Mouse (Mus musculus): ENCODE data around the gene Nin. TPM values are rescaled to one million over a fixed set of nuclear protein-coding genes. Genes with fewer than 3 reads are reported as not detected.
A peak's percentile ranks its signal among the peaks of the same experiment; 100 is the strongest.
"Not testable (repeated sequence)": the region's sequence is repeated elsewhere in the genome, so short reads cannot be mapped to it uniquely, and the experiment has no call there.

The Nin gene
- total RNA-seq (2021) = 10 to 100 TPM; 23.6 to 24.6 TPM
- long read RNA-seq, experiment 1, full-length matches to known transcripts = 3 of 18 reads
- long read RNA-seq, experiment 1, partial matches to known transcripts = 3 of 18 reads
- long read RNA-seq, experiment 1, other reads (novel, unspliced or antisense) = 12 of 18 reads
- long read RNA-seq, experiment 2, full-length matches to known transcripts = 11 of 24 reads
- long read RNA-seq, experiment 2, partial matches to known transcripts = 0 of 24 reads
- long read RNA-seq, experiment 2, other reads (novel, unspliced or antisense) = 13 of 24 reads

DNA sequence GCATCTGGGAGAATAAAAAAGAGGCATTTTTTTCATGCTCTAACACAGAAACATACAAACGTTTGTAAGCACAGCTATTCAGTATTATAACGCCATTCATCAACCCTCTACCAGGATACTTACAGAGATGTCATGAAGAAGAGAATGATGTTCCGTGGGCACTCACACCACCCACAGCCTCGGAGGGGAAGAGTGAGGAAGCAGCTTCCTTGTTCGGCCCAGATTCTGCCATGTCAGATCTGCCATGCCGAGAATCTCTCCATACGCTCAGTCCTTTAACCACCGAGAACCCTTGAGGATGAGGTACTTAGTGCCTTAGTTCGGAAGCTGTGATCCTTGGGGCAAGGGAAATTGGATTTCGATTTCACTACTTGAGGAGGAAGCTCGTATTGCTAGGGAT lies at the start of gene Nin:
Gene Nin, minus strand, starts transcription at position 367 of the 400 bp plus-strand sequence.
- Histone ChIP-seq H3K27ac (no peak within 1 kb of the TSS), H3K4me3 (no peak within 1 kb of the TSS)
- no peak for DNase-seq
- intact Hi-C loops (cut with DNase I) = loop anchor here (2.0 kb wide), 1 partner anchor 33 kb away; no protein-coding TSS in a partner anchor
- TF ChIP-seq CTCF (IDR thresholded peaks at IDR 0.05) = no peak

DNA sequence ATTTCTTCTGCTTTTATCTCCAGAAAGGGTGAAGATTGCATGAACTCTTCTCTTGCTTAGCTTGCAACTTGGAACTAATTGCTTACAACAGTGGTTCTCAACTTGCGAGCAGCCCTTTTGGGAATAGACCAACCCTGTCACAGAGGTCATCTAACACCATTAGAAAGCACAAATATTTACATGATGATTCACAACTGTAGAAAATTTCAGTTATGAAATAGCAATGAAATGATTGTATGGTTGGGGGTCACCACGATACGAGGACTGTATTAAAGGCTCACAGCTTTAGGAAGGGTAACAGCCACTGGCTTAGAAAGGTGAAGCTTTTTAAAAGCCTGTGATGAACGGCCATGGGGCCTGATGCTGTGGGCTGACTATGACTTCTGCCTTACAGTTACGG lies 47.5 kb upstream of the Nin start:
- TF ChIP-seq CTCF (IDR thresholded peaks at IDR 0.05) = no peak
- Histone ChIP-seq H3K4me3 (no peak overlapping the region), H3K27ac (no peak overlapping the region)
- DNase-seq = no peak
- intact Hi-C loops (cut with DNase I) = no loop called here

DNA sequence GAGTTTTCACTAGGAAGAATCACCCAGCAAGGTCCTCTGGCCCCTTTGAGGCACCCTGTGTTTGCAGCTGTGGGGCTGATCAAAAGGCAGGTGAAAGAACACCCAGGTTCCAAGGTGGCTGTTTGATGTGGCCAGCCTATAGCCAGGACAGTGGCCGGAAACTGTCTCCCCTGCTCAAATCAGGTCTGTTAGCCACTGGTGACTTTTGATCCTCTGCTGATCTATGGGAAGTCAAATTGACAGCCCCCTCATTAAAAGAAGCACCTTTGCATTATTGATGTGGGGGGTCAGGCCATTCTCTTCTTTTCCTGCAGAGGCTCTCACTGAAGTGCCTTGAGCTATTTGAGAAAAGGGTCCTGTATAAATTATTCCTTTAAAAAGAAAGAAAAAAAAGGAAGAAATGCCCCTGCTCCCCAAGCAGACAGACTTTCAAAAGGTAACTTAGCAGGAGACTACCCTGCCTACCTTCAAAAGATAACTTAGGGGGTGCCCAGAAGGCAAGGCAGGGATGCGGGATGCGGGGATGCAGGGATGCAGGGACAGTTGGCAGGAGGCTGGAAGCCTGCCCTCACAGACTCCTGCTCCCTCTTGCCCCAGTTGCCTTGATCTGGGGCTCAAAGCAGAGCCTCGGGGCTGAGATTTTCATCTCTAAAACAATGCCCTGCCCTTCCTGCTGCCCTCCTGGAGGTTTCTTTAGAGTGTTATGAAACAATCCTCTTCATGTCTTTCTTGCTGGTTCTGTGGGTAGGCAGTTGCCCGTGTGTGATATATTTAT lies 44.0 kb upstream of the Nin start:
- H3K4me3 ChIP-seq = no peak overlapping the region
- intact Hi-C loops (cut with DNase I) = no loop called here
- no peak for DNase-seq
- TF ChIP-seq CTCF (IDR thresholded peaks at IDR 0.05) = no peak
- no peak overlapping the region for H3K27ac ChIP-seq

DNA sequence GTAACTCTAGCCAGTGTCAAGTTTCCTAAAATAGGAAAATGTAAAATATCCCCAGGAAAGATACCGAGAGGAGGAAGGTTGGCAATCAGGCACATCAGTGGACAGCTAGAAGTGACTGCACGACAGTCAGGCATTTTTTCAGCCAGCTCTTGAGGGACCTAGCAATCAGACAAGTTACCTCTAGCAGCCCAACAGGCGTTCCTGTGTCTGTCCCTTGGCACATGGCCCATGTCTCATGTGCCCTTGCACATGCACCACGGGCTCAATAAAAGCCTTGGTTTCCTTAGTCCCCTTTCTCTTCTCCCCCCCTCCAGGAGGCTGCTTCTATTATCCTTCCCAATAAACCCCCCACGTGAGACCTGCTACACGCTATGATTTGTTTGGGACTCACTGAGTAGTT lies 42.7 kb upstream of the Nin start:
- no peak for TF ChIP-seq CTCF (IDR thresholded peaks at IDR 0.05)
- H3K27ac ChIP-seq = no peak overlapping the region
- intact Hi-C loops (cut with DNase I) = no loop called here

DNA sequence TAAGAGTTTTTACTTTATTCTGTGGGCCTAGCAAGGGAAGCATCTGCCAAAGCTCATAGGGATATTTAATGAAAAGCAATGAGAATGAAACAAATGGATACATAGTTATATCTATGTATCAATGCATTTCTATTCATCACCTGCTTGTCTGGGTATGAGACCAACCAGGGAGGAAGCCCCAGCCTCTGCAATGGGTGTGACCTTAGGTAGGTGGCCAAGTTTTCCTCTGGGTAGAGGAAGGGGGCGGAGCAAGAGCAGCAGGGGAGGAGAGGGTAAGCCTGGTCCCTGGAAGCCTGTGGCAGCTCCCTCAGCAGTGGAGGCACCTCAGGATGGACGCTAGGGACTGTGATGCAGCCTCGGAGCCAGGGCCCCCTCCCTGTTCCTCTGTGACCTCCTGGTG lies 40.3 kb upstream of the Nin start, which contains the start of gene Abhd12b:
Gene Abhd12b, plus strand, starts transcription at position 301 of the 400 bp plus-strand sequence.
- Histone ChIP-seq H3K27ac (no peak within 1 kb of the TSS), H3K4me3 (no peak within 1 kb of the TSS)
- intact Hi-C loops (cut with DNase I) = no loop called here
- TF ChIP-seq CTCF (IDR thresholded peaks at IDR 0.05) = no peak
- DNase-seq = no peak

More for the DNA sequence above, 42.7 kb upstream of the Nin start:
- no peak overlapping the region for H3K4me3 ChIP-seq
- no peak for DNase-seq

DNA sequence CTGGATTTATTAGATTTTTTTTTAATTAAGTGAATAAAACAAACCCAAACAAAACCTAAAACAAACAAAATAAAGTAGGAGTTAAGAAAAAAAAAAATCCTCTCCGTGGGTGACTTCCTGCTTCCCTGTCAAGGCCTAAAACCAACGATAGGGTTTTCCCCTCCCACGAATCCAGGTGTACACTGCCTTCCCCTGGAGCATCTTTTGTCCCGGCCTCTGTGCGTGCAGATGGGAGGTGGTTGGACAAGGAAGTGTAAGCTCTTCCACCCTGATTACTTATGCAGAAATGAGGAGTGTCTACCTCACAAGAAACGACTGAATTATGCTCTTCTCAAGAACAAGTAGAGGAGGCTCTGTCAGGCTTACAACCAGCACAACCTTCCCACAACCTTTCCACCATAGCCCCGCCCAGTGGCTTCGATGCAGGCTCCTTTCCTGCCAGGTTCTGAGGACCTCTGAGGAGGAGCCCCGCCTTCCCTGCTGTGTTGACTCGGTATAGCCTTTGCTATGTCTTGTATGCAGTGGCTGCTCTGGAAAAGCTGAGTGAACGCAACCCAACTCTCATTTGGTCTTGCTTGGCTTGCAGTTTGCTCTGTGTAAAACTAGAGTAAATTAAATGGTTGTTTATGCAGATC lies 35.2 kb upstream of the Nin start:
- TF ChIP-seq CTCF (IDR thresholded peaks at IDR 0.05) = no peak
- intact Hi-C loops (cut with DNase I) = loop anchor here (10.0 kb wide), 2 partner anchors 224 to 394 kb away; no protein-coding TSS in a partner anchor
- Histone ChIP-seq H3K4me3 (peak overlapping the region; percentile 69), H3K27ac (peak overlapping the region; percentile 75)
- DNase-seq = no peak

DNA sequence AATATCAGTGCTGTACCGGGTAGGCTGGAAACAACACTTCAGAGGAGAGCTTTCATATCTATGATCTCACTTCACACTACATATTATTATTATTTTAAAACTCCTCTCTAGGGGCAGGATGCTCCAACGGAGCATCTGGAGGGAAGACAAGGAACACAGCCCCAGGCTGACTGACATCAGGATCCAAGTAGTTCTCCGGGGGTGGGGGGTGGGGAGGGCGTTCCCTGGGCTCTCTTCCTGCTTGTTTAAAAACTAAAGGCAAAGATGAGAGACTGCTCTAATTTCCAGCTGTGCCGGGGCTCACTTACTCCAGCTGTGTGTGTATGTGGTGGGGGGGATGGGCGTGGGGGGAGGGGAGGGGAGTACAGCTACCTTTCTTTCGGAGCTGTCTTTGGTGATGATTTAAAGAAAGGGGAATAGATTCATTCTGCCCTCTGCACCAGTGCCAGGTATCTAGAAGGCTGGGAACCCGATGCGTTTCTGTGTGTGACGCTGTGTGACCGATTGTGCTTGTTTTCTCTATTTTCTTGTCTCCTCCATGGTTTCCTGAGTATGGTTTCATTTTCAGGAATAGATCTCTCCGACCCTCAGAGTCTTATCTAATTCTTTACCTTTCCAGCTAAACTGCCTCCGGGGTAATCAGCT lies 34.6 kb upstream of the Nin start:
- intact Hi-C loops (cut with DNase I) = loop anchor here (2.0 to 10.0 kb wide), 3 partner anchors 35 to 393 kb away; partner anchors contain the start of gene Nin
- no peak for TF ChIP-seq CTCF (IDR thresholded peaks at IDR 0.05)
- peak; percentile 27 for DNase-seq
- Histone ChIP-seq H3K27ac (peak overlapping the region; percentile 75), H3K4me3 (peak overlapping the region; percentile 69)

DNA sequence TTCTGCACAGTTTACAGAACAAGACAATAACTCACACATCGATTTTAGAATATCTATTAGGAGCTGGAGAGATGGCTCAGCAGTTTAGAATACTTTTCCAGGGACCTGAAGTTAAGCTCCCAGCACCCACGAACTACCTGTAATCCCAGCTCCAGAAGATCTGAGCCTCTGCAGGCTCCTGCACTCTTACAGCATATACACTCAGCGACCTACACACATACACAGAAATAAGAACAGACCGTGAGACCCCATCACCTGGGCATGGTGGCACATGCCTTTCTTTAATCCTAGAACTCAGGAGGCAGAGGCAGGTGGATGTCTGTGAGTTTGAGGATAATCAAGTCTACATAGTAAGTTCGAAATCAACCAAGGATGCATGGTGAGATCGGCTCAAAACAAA lies 32.1 kb upstream of the Nin start:
- no peak overlapping the region for H3K27ac ChIP-seq
- H3K4me3 ChIP-seq = no peak overlapping the region
- no peak for TF ChIP-seq CTCF (IDR thresholded peaks at IDR 0.05)
- intact Hi-C loops (cut with DNase I) = loop anchor here (2.0 to 10.0 kb wide), 3 partner anchors 183 to 391 kb away; no protein-coding TSS in a partner anchor
- DNase-seq = no peak

DNA sequence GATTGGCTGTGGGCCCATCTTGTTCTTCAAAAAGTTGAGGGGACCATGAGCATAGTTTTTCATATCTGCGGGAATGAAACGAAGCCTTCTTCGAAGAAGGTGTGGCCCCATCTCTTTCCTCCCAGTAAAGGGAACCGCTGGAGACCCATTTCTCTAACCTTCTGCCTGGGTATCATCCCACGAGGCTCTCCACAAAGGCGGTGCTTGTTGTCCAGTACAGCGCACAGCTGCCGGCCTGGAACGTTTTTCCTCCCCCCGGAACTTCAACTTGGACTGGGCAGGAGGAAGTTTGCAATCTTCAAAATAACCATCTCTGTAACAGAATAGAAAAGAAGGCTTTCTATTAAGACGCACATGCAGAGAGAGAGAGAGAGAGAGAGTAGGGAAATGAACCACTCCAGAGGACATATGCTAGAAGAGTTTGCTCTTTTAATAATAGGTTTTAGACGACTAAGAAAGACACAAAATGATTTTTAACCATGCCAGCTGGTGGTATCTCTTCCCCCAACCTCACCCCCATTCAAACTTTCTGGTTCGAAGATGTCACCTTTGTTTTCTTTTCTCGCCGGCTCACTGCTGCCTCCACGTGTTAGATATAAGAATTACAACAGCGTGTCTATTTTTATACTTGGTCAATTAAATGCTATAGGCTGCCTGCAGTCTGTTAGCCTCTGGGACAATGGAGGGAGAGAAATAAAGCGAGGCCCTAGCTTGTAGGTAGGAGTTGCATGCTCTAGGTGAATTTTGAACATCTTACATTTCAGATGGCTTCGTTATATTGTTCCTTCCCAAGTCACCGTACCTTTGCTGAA lies 31.3 kb upstream of the Nin start:
- peak; percentile 48 for DNase-seq
- H3K4me3 ChIP-seq = peak overlapping the region; percentile 52
- peak; percentile 74 for TF ChIP-seq CTCF (IDR thresholded peaks at IDR 0.05)
- intact Hi-C loops (cut with DNase I) = loop anchor here (2.0 to 10.0 kb wide), 4 partner anchors 83 to 390 kb away; no protein-coding TSS in a partner anchor
- H3K27ac ChIP-seq = peak overlapping the region; percentile 62

DNA sequence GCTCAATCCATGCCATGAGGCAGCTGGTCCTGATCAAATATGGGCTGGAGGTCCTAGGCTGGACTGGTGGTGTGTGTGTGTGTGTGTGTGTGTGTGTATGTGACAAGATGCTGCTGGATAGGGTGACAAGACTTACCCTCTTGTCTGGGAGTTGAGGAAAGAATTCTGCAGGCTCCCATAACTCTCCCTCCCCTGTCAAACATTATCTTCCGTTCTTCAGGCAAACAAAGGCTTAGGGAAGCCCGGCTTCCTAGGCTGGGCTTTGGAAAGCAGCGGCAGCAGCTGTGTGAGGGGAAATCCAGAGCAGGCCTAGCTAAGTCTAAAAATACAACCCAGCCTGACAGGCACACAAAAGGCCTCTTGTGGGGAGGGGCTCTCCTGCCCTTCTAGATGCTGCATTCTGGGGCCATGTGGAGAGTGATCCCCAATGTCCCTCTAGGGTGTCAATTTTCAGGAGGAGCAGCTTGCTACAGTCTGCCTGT lies 30.6 kb upstream of the Nin start:
- DNase-seq = peak; percentile 34
- not testable (repeated sequence) for H3K4me3 ChIP-seq

DNA sequence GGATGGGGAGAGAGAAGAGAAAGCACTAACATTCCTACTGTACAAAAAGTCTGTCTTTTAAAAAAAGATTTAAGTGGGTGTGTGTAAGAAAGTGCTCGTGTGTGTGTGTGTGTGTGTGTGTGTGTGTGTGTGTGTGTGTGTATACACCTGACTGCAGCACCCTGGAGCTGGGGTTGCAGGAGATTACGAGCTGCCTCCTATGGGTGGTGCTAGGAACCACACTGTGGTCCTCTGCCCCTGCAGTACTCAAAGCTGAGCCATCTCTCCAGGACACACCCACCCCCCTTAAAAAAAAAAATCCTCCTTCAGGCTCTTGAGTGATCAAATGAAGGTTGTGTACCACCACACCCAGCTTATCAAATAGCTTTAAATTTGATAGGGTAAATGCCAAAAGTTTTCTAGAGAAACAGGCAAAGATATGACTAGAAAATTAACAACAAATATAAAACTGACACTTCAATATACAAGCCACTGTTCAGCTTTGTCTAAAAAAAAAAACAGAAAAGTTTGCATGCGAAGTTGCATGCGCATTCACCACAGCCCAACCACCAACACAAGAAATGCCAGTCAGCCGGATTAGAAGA lies 27.6 kb upstream of the Nin start:
- TF ChIP-seq CTCF (IDR thresholded peaks at IDR 0.05) = no peak
- intact Hi-C loops (cut with DNase I) = loop anchor here (5.0 to 10.0 kb wide), 3 partner anchors 79 to 386 kb away; no protein-coding TSS in a partner anchor
- DNase-seq = no peak
- H3K4me3 ChIP-seq = no peak overlapping the region
- H3K27ac ChIP-seq = no peak overlapping the region

More for the DNA sequence above, 30.6 kb upstream of the Nin start:
- peak overlapping the region; percentile 62; the same call in 1 of the 2 replicates for H3K27ac ChIP-seq
- intact Hi-C loops (cut with DNase I) = loop anchor here (2.0 to 10.0 kb wide), 4 partner anchors 82 to 389 kb away; no protein-coding TSS in a partner anchor
